Mouse (Mus musculus): ENCODE data around the gene Tnfrsf17. TPM values are rescaled to one million over a fixed set of nuclear protein-coding genes. Genes with fewer than 3 reads are reported as not detected.
A peak's percentile ranks its signal among the peaks of the same experiment; 100 is the strongest.
"Not testable (repeated sequence)": the region's sequence is repeated elsewhere in the genome, so short reads cannot be mapped to it uniquely, and the experiment has no call there.

Gene Tnfrsf17
- total RNA-seq, 2 experiments from 2014 or later: not detected

GRCm38 (mm10) chr16:11330081-11330800 is 16.6 kb downstream of the Tnfrsf17 start:
- DNase-seq (ENCODE audit: low spot score in 2 of 2): no peak
- intact Hi-C loops (cut with DNase I): no loop called here

GRCm38 (mm10) chr16:11331030-11331429 is 17.4 kb downstream of the Tnfrsf17 start:
- no peak for DNase-seq (ENCODE audit: low spot score in 2 of 2)
- intact Hi-C loops (cut with DNase I): no loop called here

- peak in 1 of 2 experiments; percentile 38 for DNase-seq (ENCODE audit: low spot score in 2 of 2)
- intact Hi-C loops (cut with DNase I): no loop called here
Measured at GRCm38 (mm10) chr16:11343292-11343815, 29.7 kb downstream of the Tnfrsf17 start.

GRCm38 (mm10) chr16:11351903-11352302 is 38.3 kb downstream of the Tnfrsf17 start:
- no peak for DNase-seq (ENCODE audit: low spot score in 2 of 2)
- intact Hi-C loops (cut with DNase I): no loop called here

- intact Hi-C loops (cut with DNase I): no loop called here
- no peak for DNase-seq (ENCODE audit: low spot score in 2 of 2)
Measured at GRCm38 (mm10) chr16:11359173-11359572, 45.6 kb downstream of the Tnfrsf17 start.

GRCm38 (mm10) chr16:11359919-11360318 is 46.3 kb downstream of the Tnfrsf17 start:
- DNase-seq (ENCODE audit: low spot score in 2 of 2): no peak
- intact Hi-C loops (cut with DNase I): no loop called here

GRCm38 (mm10) chr16:11360576-11360975 is 47.0 kb downstream of the Tnfrsf17 start:
- DNase-seq (ENCODE audit: low spot score in 2 of 2); intact Hi-C loops (cut with DNase I): not testable (repeated sequence)

- DNase-seq (ENCODE audit: low spot score in 2 of 2): no peak
- intact Hi-C loops (cut with DNase I): no loop called here
Measured at GRCm38 (mm10) chr16:11365626-11366025, 52.0 kb downstream of the Tnfrsf17 start.

- DNase-seq (ENCODE audit: low spot score in 2 of 2): no peak
- intact Hi-C loops (cut with DNase I): no loop called here
Measured at GRCm38 (mm10) chr16:11366851-11367250, 53.2 kb downstream of the Tnfrsf17 start.

GRCm38 (mm10) chr16:11368412-11368811 is 54.8 kb downstream of the Tnfrsf17 start:
- DNase-seq (ENCODE audit: low spot score in 2 of 2): no peak
- intact Hi-C loops (cut with DNase I): no loop called here

GRCm38 (mm10) chr16:11369162-11369561 is 55.5 kb downstream of the Tnfrsf17 start:
- intact Hi-C loops (cut with DNase I): no loop called here
- DNase-seq (ENCODE audit: low spot score in 2 of 2): no peak

- DNase-seq (ENCODE audit: low spot score in 2 of 2): no peak
- intact Hi-C loops (cut with DNase I): no loop called here
Measured at GRCm38 (mm10) chr16:11369642-11370041, 56.0 kb downstream of the Tnfrsf17 start.

Other genes starting within 250 kb of the Tnfrsf17 start
- 10 to 100 TPM in 1 of 2 experiments, 1 to 10 TPM in 1; 8.0 to 10.0 TPM for gene Litaf, start 247.7 kb upstream of the Tnfrsf17 start, total RNA-seq (2021)
- 10 to 100 TPM; 35.0 to 37.1 TPM for gene Txndc11, start 179.2 kb upstream of the Tnfrsf17 start, total RNA-seq (2021)
- 10 to 100 TPM; 54.2 to 68.5 TPM for gene Zc3h7a, start 137.4 kb upstream of the Tnfrsf17 start, total RNA-seq (2021)
- gene Rsl1d1, start 110.5 kb upstream of the Tnfrsf17 start, total RNA-seq (2021): 10 to 100 TPM; 49.1 to 53.8 TPM
- 10 to 100 TPM; 83.9 to 86.9 TPM for gene Gspt1, start 59.5 kb upstream of the Tnfrsf17 start, total RNA-seq (2021)
- gene Snx29, start 9.1 kb downstream of the Tnfrsf17 start, total RNA-seq (2021): 10 to 100 TPM; 21.5 to 29.5 TPM

Measured in left cerebral cortex, postnatal 14 days (tissue).